Mouse (Mus musculus) hindbrain, postnatal 0 days (tissue): ENCODE results near the gene Fto. TPM values are rescaled to one million over a fixed set of nuclear protein-coding genes. Genes with fewer than 3 reads are reported as not detected.

ENCODE experiments used
- ATAC-seq: fragments of 200-750 bp; cut with Nextera tagmentation; 2 replicates; pipeline ENCODE4 v1.8.0; 2017; ENCODE audit warnings: mild to moderate bottlenecking, moderate TSS enrichment, moderate library complexity
- DNase-seq: peaks from one replicate; pipeline ENCODE4 v3.0.0-alpha.2; 2015; ENCODE audit warnings: low spot score
- H3K27ac ChIP-seq: fragments of 300-500 bp; sonication (generic); 2 replicates; pipeline ENCODE4 v1.5.1; 2014; ENCODE audit warnings: mild to moderate bottlenecking
- H3K27me3 ChIP-seq: fragments of 300-500 bp; sonication (generic); 2 replicates; pipeline ENCODE4 v1.6.1; 2014; ENCODE audit warnings: low read length, mixed read lengths; ENCODE audit not compliant: insufficient read depth
- H3K36me3 ChIP-seq: fragments of 300-500 bp; sonication (generic); 2 replicates; pipeline ENCODE4 v1.6.1; 2014; ENCODE audit warnings: low read length, mixed read lengths; ENCODE audit not compliant: insufficient read depth
- H3K4me1 ChIP-seq: fragments of 300-500 bp; sonication (generic); 2 replicates; pipeline ENCODE4 v1.6.1; 2014; ENCODE audit warnings: antibody characterized with exemption, low read length, mixed read lengths; ENCODE audit not compliant: insufficient read depth
- H3K4me2 ChIP-seq: fragments of 300-500 bp; sonication (generic); 2 replicates; pipeline ENCODE4 v1.6.1; 2014; ENCODE audit warnings: low read depth, mild to moderate bottlenecking, low read length, moderate library complexity, mixed read lengths
- H3K4me3 ChIP-seq: fragments of 300-500 bp; sonication (generic); 2 replicates; pipeline ENCODE4 v1.5.1; 2014; ENCODE audit warnings: low read length
- H3K9ac ChIP-seq: fragments of 300-500 bp; sonication (generic); replicated peaks from 2 replicates; pipeline ENCODE4 v1.6.1; 2014; ENCODE audit warnings: mild to moderate bottlenecking, low read length, moderate library complexity, mixed read lengths
- H3K9me3 ChIP-seq: fragments of 300-500 bp; sonication (generic); 2 replicates; pipeline ENCODE4 v1.6.1; 2016; ENCODE audit warnings: low read length, mixed read lengths
- CTCF ChIP-seq: IDR thresholded peaks from 2 replicates; pipeline ENCODE4 v1.5.1; 2016; ENCODE audit warnings: antibody characterized with exemption, control low read depth, low read depth
- WGBS: fragments of 180-500 bp; shearing (Covaris S2); extraction: QIAGEN DNeasy Blood & Tissue Kit; methylation state at CpG from one replicate; pipeline ENCODE4 v1.1.7; 2014; 5-methylcytosine and 5-hydroxymethylcytosine counted together
- polyA plus RNA-seq: library from polyadenylated mRNA; unstranded; fragments of >200 nt; fragmentation: Nextera tagmentation; extraction: Ambion mirVana; gene quantifications from 2 replicates; pipeline ENCODE4 v1.2.1, GENCODE M21; 2015
- total RNA-seq: library from RNA; depleted of rRNA; stranded (reverse); fragments of >200 nt; gene quantifications from 2 replicates; pipeline ENCODE4 v1.2.3, GENCODE M21; 2014

Fto gene
- total and polyA plus RNA-seq, 2 experiments from 2014 or later: 80.7 to 122 TPM

GRCm38 (mm10) chr8:91514752-91515478 is 201.6 kb downstream of the Fto start:
- ATAC-seq (peak; percentile 53; the same call in 1 of the 2 replicates), DNase-seq (no peak)
- Histone ChIP-seq H3K27ac (no peak overlapping the region), H3K27me3 (no peaks in the 10 kb centered on the region), H3K36me3 (no peaks in the 10 kb centered on the region), H3K4me3 (no peak overlapping the region), H3K4me2 (no peak overlapping the region), H3K4me1 (no peaks in the 10 kb centered on the region), H3K9ac (no peak overlapping the region), H3K9me3 (no peaks in the 10 kb centered on the region)
- 34% methylated on average over 16 of the region's 16 CpGs for WGBS
- no peak for TF ChIP-seq CTCF

DNA sequence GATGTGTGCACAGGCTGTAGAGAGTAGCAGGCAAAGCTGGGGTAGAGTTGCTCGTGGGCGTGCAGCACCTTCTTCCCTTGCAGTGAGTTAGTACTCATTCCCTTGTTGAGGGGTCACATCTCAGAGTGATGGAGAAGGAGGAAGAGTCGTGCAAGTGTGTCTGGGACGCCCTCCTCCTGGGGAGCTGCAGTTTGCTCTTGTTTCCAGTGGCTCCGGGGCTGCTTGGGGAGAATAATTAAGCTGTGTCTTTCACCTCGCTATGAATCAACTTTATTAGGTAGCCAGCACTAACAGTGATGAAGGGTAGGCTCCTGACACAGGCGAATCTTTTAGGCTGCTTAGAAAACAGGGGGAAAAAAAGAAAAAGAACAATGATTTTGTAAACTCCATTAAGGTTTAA is 203.1 kb downstream of the Fto start:
- Histone ChIP-seq H3K9ac (no peak overlapping the region), H3K27me3 (no peaks in the 10 kb centered on the region), H3K4me1 (no peaks in the 10 kb centered on the region), H3K36me3 (no peaks in the 10 kb centered on the region), H3K9me3 (no peaks in the 10 kb centered on the region), H3K27ac (no peak overlapping the region), H3K4me3 (no peak overlapping the region), H3K4me2 (no peak overlapping the region)
- TF ChIP-seq CTCF: no peak
- 31% methylated on average over 7 of the region's 7 CpGs for WGBS
- no peak for DNase-seq
- ATAC-seq: no peak

DNA sequence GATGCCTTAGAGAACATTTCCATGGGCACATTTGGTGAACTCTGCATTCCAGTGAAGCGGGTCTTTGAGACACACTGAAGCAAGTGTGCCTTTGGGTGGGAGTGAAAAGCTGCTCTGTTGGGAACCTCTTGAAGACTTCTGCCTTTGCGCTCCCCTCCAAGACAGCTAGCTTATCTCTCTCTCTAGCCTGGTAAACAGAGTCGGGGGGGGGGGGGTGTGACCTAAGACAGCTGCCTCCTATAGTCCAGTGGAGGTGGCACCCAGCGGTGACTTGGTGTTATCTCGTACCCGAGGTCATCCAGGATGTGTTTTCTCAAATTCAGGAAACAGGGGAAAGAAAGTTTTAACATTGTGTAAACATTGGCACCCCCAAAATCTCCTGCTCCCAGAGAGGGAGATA is 204.8 kb downstream of the Fto start:
- no peak overlapping the region for H3K9ac ChIP-seq
- WGBS: 50% methylated on average over 6 of the region's 6 CpGs
- no peaks in the 10 kb centered on the region for H3K27me3 ChIP-seq

GRCm38 (mm10) chr8:91522201-91522600 is 208.9 kb downstream of the Fto start:
- no peaks in the 10 kb centered on the region for H3K4me1 ChIP-seq
- ATAC-seq (no peak), DNase-seq (no peak)
- H3K27me3 ChIP-seq: 0 out of 2 replicates have a peak, but pooled peaks cover 3% of the 10 kb centered on the region
- H3K4me3 ChIP-seq: no peak overlapping the region
- WGBS: 76% methylated on average over 12 of the region's 12 CpGs
- no peak for TF ChIP-seq CTCF
- H3K27ac ChIP-seq: no peak overlapping the region
- no peaks in the 10 kb centered on the region for H3K36me3 ChIP-seq
- H3K4me2 ChIP-seq: no peak overlapping the region
- no peak overlapping the region for H3K9ac ChIP-seq
- no peaks in the 10 kb centered on the region for H3K9me3 ChIP-seq

More for the DNA sequence above, 204.8 kb downstream of the Fto start:
- TF ChIP-seq CTCF: no peak
- no peak for ATAC-seq
- Histone ChIP-seq H3K4me2 (no peak overlapping the region), H3K4me3 (no peak overlapping the region), H3K4me1 (no peaks in the 10 kb centered on the region), H3K36me3 (no peaks in the 10 kb centered on the region), H3K27ac (no peak overlapping the region), H3K9me3 (no peaks in the 10 kb centered on the region)
- DNase-seq: no peak

GRCm38 (mm10) chr8:91524056-91524864 is 210.9 kb downstream of the Fto start:
- no peaks in the 10 kb centered on the region for H3K36me3 ChIP-seq
- no peak overlapping the region for H3K4me2 ChIP-seq
- no peak for ATAC-seq
- no peak overlapping the region for H3K4me3 ChIP-seq
- no peak overlapping the region for H3K27ac ChIP-seq
- WGBS: 60% methylated on average over 16 of the region's 16 CpGs
- no peak for DNase-seq
- H3K9ac ChIP-seq: no peak overlapping the region
- no peaks in the 10 kb centered on the region for H3K9me3 ChIP-seq
- H3K4me1 ChIP-seq: 0 out of 2 replicates have a peak, but pooled peaks cover 4% of the 10 kb centered on the region
- 0 out of 2 replicates have a peak, but pooled peaks cover 3% of the 10 kb centered on the region for H3K27me3 ChIP-seq
- no peak for TF ChIP-seq CTCF

DNA sequence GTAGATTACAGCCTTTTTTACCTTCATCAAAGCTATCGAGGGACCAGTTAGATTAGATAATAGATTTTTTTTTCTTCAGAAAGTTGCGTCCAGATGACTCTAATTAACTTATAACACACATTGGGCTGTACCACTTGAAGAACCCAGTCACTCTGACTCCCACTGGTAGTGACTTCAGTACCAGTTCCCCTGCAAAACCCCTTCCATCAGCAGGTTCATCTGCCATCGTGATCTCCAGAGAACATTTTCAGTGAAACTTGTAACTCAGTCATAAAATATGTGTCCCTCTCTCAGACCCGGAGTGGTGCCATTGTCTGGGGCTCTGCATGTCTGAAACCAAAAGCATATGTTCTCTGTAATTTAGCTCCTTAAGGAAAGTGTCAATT is 211.5 kb downstream of the Fto start:
- 0 out of 2 replicates have a peak, but pooled peaks cover 4% of the 10 kb centered on the region for H3K4me1 ChIP-seq
- H3K4me3 ChIP-seq: no peak overlapping the region
- H3K9ac ChIP-seq: no peak overlapping the region
- H3K9me3 ChIP-seq: no peaks in the 10 kb centered on the region
- no peaks in the 10 kb centered on the region for H3K36me3 ChIP-seq
- H3K27ac ChIP-seq: no peak overlapping the region
- DNase-seq: no peak
- 34% methylated on average over 4 of the region's 4 CpGs for WGBS
- H3K27me3 ChIP-seq: 0 out of 2 replicates have a peak, but pooled peaks cover 3% of the 10 kb centered on the region
- no peak for ATAC-seq
- no peak overlapping the region for H3K4me2 ChIP-seq
- no peak for TF ChIP-seq CTCF
